Mouse (Mus musculus) testis, adult 2 months (tissue): ENCODE results near the gene BC025920.

Source experiments
- CTCF ChIP-seq: fragments of 200-500 bp; IDR thresholded peaks from 2 replicates; pipeline ENCODE4 v1.5.1; 2012; ENCODE audit warnings: low read depth, mild to moderate bottlenecking, inconsistent platforms, low read length, moderate library complexity; ENCODE audit not compliant: control insufficient read depth, insufficient read depth, insufficient replicate concordance
- POLR2A ChIP-seq: fragments of 200-500 bp; IDR thresholded peaks from 2 replicates; pipeline ENCODE4 v1.6.1; 2012; ENCODE audit warnings: low read depth, mild to moderate bottlenecking, inconsistent platforms, low read length, moderate library complexity; ENCODE audit not compliant: control insufficient read depth

DNA sequence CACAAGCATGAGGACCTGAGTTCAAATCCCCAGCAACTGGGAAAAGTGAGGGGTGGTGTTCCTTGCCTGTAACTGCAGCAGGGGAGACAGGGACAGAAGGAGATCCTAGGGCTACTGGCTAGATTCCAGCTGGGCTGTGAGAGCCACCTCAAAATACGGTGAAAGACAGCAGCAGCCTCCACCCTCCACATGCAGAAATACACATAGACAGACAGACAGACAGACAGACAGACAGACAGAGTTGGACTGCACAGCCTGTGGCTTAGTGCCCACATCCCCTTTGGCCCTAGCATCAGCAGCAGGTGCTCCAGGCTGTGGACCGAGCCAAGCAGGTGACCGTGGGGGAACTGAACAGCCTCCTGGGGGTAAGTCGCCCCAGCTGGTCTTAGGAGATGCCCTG lies 26.1 kb upstream of the BC025920 start:
- TF ChIP-seq CTCF (no peak), POLR2A (no peak)
